Mouse (Mus musculus) frontal cortex, adult 2 months (tissue): ENCODE measurements at regions not wholly inside any gene's neighbourhood (a gene's known extent, or its start where the extent isn't known, plus 50 kb on each side); places are given as distances from the start of the nearest gene placed in this dataset.

ENCODE experiments used
- DNase-seq, 2 experiments: peaks; one replicate each; pipeline ENCODE4 v3.0.0; 2022; ENCODE audit warnings: low spot score in 1 of 2; ENCODE audit errors: extremely low spot score in 1 of 2

DNA sequence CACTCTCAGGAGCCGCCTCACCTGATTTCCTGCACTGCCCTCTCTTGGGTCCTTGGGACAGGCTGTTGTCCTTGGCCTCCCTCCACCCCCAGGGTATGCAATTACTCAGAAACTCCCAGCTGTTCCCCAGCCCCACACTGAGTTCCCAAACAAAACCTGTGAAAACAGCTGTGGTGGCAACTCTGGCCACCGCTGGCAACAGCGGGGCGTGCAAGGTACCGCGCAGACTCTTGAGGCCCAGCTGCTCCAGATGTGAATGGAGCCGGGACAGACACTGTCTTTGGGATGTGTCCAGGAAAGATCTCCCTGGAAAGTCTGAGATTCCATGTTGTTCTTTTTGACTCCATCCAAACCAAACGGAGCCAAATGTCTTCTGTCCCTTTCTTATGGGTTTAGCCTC is 211.0 kb upstream of the Osr1 start:
- no peak for DNase-seq

GRCm38 (mm10) chr12:9365931-9366330 is 204.0 kb upstream of the Osr1 start:
- DNase-seq = no peak

GRCm38 (mm10) chr12:9368682-9369081 is 201.2 kb upstream of the Osr1 start:
- no peak for DNase-seq

DNA sequence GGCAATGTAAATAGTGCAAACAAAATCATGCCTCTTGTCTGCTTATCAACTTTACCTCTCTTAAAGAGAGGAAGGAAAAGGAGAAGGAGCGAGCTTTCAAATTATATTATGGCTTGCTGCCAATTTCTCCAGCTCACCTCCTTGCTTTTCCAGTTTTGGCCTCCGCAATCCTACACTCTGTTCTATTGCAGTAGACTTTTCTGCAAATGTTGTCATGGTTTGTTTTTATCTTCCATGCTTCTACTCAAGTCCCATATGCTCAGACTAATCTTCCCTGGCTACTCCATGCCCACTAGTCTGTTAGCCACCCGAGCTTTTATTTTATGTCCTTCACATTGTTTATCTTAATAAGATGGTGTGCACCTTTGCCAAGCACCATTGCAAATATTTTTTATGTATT is 168.0 kb upstream of the Osr1 start:
- DNase-seq = peak; percentile 1 to 40

- DNase-seq = no peak
These were observed 164.9 kb upstream of the Osr1 start for GRCm38 (mm10) chr12:9404981-9405380.

GRCm38 (mm10) chr12:9419311-9419710 is 150.6 kb upstream of the Osr1 start:
- DNase-seq = no peak

GRCm38 (mm10) chr12:9430656-9431055 is 139.3 kb upstream of the Osr1 start:
- no peak for DNase-seq

GRCm38 (mm10) chr12:9438575-9439161 is 131.2 kb upstream of the Osr1 start:
- DNase-seq = no peak

DNA sequence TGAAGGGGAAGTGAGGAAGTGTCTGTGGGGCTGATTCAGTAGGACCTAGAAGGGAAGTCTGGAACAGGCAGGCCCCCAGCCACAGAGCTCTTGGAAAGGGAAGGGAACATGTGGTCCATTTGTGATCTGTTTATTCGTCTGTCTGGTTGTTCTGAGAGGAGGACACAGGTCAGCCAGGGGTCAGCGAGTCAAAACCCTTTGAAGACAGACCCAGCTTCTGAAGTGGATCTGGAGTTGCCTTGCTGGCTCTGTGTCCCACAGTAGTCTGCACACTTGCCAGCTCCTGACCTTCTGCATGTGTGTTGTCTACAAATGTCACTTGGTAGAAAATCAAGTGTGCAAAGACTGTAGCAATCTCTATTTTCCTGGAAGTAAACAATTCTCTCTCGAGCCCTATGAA is 119.3 kb upstream of the Osr1 start:
- no peak for DNase-seq

- DNase-seq = no peak
These were observed 109.7 kb upstream of the Osr1 start for GRCm38 (mm10) chr12:9460193-9460592.

GRCm38 (mm10) chr12:9469655-9470470 is 100.1 kb upstream of the Osr1 start:
- no peak for DNase-seq

DNA sequence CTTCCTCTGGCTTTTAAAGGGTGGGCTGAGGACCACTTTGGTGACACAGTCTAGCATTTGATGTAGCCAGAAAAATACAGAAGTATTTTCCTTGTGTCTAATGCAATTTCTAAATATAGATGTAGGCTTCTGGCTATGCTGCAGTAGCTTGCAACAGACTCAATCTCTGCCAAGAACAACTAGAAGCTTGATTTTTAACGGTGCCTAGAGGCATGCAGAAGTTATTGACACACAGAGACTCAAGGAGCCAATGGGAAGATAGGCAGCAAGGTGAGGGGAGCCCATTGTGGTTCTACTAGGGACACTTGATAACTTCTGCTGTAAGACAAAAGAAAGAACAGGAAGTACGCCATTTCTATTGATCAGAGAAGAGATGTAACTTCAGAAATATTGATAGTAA is 94.1 kb upstream of the Osr1 start:
- DNase-seq = no peak

DNA sequence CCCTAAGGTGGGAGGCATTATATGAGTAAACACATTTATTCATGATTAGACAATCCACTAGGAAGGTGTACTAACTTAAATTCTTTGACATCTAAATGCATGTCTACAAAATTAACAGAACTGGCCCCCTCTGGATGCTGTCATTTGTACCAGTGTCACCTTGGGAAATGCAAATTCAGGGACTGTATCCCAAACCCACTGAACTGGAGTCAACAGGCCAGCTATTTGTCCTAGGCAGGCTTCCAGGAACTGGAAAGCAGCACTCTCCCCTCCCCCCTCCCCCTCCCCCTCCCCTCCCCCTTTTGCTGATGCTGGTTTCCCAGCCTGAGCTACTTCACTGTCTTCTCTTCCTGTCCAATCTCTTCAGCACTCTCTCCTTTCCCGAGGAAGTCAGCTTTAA is 91.7 kb upstream of the Osr1 start:
- DNase-seq = no peak

- peak in 1 of 2 experiments; percentile 21 for DNase-seq
These were observed 82.1 kb upstream of the Osr1 start for GRCm38 (mm10) chr12:9487674-9488413.

- DNase-seq = no peak
These were observed 56.0 kb upstream of the Osr1 start for GRCm38 (mm10) chr12:9513926-9514325.

DNA sequence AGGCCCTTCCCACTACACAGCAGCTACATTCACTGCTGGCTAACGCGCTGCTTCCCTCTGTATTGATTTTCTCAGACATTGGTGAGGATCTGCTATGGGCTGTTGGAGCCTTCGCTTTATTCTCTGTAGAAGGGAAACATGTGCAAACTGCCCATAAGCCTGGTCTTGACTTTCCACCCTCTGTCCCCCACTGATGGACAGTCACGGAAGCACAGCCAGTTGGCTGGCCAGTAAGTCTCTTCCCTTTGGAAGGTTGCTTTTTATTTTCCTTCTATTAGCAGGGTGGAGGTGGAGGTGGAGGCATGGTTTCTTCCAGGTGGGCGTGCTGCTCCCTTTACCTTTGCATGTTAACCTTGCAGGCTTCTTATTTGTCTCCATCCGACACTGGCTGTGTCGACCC is 51.1 kb upstream of the Osr1 start:
- no peak for DNase-seq

GRCm38 (mm10) chr12:9519346-9519745 is 50.6 kb upstream of the Osr1 start:
- DNase-seq = no peak
